18 mouse cellular contexts compared by ENCODE assay signal in genomic region chr5:128662881-128663280, GRCm38 (mm10). TPM values are rescaled to one million over a fixed set of nuclear protein-coding genes. Genes with fewer than 3 reads are reported as not detected.
"Had no signal": no experiment of that assay in that cellular context is flagged by ENCODE, and none has a peak within 500 bp of the region (broad histone marks: within the 10 kb centered on the region; RNA-seq: fewer than 3 reads in every experiment).

No protein-coding gene starts in this region.

- DNase-seq: kidney, adult 2 months; kidney, postnatal 36 days; lung, adult 18-20 months; lung, postnatal 10 days; lung, postnatal 4 days; midbrain, embryonic 14.5 days; right cerebral cortex, adult 18-20 months; right cerebral cortex, postnatal 25 days; thymus, postnatal 4 days had no signal

- H3K4me1 ChIP-seq: liver, embryonic 12.5 days had no signal

- H3K36me3 ChIP-seq: limb, embryonic 15.5 days; liver, embryonic 12.5 days; midbrain, embryonic 10.5 days had no signal

- H3K27me3 ChIP-seq: limb, embryonic 15.5 days; liver, embryonic 12.5 days had no signal

- H3K4me2 ChIP-seq: limb, embryonic 15.5 days; liver, embryonic 12.5 days had no signal

- ATAC-seq: intestine, embryonic 16.5 days; liver, embryonic 12.5 days had no signal

- H3K9ac ChIP-seq: limb, embryonic 15.5 days; liver, embryonic 12.5 days had no signal

- H3K27ac ChIP-seq: limb, embryonic 15.5 days; liver, embryonic 12.5 days; midbrain, embryonic 10.5 days had no signal

- H3K9me3 ChIP-seq: limb, embryonic 15.5 days; midbrain, embryonic 10.5 days had no signal

- H3K4me3 ChIP-seq: limb, embryonic 15.5 days; liver, embryonic 12.5 days; midbrain, embryonic 10.5 days had no signal

RNA-seq across cellular contexts. Expression of gene Piwil1, which starts 39.4 kb away (rescaled TPM):
- total RNA-seq: megakaryocyte, adult 5-6 weeks had no signal
- polyA plus RNA-seq: intestine, embryonic 16.5 days; limb, embryonic 11.5 days; limb, embryonic 15.5 days; liver, embryonic 12.5 days; midbrain, embryonic 10.5 days; small intestine, adult 2 months; stomach, embryonic 16.5 days; thymus, postnatal 0 days had no signal
